Mouse (Mus musculus) activated CD4-positive, CD25-positive, alpha-beta regulatory T cell, adult 4 months (primary cell): ENCODE measurements around the gene Chmp2a. TPM values are rescaled to one million over a fixed set of nuclear protein-coding genes. Genes with fewer than 3 reads are reported as not detected.
"Not testable (repeated sequence)": the region's sequence is repeated elsewhere in the genome, so short reads cannot be mapped to it uniquely, and the experiment has no call there.

Experiments used
- ATAC-seq: one replicate; pipeline ENCODE4 v1.8.0; 2017
- polyA plus RNA-seq, 2 experiments: library from polyadenylated mRNA; unstranded; fragments of 100-300 nt; shearing (Covaris generic); gene quantifications; one replicate each; pipeline ENCODE4 v1.2.1; 2017

Chmp2a gene
- polyA plus RNA-seq: 100 to 1,000 TPM; 300 to 349 TPM

DNA sequence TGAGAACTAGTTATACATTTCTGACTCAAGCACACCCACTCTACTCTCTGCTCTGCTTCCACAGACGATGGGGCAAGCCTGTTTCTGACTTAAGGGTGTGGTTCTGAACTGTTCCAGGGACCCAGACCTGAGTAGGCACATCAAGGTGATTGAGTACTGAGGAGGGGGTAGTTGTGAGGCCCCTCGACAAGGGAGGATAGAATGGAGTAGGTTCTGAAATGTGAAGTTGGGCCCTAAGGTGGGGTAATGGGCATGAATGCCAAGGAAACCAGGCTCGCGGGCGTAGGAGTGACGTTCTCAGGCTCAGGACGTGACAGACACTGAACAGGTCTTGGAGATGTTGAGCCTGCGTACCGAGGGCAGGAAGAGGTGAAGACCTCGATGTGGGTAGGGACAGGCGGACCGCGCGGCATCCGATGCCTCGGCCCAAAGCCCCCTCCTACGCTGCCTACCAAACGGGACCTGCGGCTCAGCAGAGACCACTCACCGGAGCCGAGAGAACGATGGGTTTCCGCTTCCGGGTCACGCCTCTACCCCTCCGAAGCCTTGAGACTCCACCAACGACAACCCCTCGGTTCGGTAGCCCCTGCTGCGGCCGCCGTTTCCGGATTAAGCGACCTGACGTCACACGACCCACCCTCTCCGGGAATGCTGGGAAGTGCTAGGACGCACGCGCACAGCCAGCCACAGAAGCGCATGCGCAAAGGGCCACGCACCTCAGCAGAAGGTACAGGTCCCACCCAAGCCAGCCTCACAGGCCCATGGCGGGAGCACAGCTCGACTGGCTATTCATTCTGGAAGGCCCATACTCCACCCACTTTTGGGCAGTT lies at the start of gene Chmp2a:
Chmp2a (minus strand) TSS at position 660 of the 830 bp plus-strand sequence.
- ATAC-seq: peak; percentile 53

DNA sequence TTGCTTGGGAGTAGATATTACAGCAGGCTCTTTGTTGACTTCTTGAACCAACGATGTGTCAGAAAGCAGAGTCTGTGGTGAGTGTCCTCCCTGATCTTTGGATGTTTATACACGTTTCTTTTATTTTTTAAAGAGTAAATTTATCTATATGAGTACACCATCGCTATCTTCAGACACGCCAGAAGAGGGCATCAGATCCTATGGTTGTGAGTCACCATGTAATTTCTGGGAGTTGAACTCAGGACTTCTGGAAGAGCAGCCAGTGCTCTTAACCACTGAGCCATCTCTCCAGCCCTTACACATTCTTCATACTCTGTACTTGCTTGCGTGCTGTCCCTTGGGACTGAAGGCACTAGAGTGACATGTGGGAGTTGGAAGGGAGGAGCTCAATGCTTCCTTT lies 37.7 kb upstream of the Chmp2a start:
- ATAC-seq: no peak

DNA sequence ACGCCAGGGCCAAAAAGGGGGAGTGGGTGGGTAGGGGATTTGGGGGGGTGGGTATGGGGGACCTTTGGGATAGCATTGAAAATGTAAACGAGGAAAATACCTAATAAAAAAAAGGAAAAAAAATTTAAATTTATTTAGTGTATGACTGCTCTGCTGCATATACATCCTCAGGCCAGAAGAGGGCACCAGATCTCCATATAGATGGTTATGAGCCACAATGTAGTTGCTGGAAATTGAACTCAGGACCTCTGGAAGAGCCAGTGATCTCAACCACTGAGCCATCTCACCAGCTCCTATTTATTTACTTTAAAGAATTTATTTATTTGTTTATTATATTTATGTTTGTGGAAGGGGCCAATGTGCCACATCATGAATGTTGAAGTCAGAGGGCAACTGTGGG lies 28.8 kb upstream of the Chmp2a start:
- not testable (repeated sequence) for ATAC-seq

DNA sequence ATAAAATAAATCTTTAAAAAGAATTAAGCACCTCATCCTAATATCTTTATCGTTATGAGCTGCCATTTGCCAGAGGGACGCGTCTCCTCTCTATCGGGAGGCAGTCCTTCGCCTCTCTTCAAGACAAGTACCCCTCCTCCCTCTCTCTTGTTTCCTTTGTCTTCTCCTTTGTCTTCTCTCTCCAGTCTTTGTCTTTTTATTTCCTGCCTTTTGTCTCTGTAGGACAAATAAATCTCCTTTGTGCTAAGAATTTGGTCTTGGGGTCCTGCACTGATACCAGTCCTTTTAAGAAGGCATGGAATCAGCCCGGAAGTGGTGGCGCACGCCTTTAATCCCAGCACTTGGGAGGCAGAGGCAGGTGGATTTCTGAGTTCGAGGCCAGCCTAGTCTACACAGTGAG lies 24.9 kb upstream of the Chmp2a start:
- ATAC-seq: no peak

DNA sequence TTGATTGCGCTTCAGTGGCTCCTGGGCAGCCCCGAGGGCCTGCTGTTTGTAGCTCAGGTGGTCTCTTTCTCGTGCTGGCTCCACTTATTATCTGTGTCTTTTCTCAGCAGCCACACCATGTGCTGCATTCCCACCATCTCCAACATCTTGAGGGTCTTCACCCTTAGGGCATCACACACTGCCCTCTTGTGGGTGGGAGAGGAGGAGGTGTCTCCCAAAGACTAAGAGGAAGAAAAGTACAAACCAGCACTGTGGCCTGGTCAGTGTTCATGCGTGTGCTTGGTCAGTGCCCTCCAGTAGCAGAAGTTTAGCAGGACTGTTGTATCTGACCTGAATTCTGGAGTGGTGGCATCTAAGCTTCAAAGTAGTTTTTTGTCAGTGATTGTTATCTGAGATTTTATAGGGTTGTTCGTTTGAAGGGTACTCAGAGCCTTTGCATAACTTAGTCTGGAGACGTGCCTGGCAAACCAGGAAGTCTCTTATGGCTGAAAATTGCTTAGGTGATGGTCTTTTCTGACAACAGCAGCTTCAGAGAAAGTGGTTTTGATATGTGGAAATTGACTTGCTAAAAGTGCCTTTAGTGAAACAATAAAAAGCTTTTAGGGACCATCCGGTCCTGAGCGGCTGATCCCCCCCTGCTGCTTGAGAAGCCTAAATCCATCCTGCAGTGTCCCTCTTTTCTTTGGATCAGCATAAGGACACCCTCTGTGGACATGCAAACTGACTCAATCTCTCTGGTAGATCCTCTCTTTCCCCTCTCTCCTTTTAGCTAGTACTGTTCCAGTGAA lies 22.5 kb upstream of the Chmp2a start:
- ATAC-seq: no peak

DNA sequence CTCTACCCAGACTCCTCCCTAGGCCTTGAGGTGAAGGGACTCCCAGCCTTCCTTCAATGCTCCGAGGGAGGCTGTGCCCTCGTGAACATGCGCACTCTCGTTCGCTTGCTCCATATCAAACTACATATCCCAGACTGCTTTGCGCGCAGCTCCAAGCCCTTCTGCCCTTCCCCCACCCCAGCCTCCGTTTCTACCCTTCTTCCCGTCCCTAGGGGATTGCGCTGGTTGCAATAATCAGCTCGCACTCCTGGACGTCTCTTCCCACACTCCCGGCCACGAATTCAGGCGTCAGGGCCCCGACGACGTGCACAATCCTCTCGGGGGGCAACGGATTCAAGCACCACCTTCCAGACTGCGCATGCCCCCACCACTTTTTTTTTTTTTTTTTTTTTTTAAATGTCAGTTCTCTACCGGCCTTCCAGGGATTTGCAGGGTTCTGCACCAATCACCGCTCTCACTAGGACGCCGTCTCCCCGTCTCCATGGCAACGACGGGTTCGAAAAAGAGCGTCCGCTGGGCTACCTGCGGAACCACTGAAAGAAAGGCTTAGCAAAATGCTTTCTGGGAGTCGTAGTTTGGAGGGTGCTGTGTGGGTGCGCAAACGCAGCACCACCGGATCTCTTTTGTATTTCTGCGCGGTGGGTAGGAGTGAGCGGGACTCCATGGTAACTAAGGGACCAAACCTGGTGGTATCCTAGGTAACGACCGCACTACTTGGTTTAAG lies 19.8 kb upstream of the Chmp2a start, which contains the start of gene Mzf1:
Mzf1 (minus strand) TSS at position 478 of the 724 bp plus-strand sequence.
- peak; percentile 95 for ATAC-seq

DNA sequence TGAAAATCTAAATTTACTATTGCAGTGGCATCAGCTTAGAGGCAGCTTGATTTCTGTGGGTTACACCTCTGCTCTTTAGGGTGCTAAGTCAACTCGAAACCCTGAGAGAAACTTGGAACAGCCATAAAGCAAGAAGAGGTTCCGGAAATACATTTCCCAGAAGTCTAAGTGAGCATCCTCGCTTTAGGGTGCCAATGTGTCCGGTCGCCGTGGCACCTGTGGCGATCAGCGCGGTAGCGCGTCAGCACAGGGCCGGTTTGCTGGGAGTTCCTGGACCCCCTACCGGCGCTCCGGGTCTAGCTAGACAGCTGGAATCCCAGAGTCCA lies 19.3 kb upstream of the Chmp2a start:
- peak; percentile 33 for ATAC-seq

DNA sequence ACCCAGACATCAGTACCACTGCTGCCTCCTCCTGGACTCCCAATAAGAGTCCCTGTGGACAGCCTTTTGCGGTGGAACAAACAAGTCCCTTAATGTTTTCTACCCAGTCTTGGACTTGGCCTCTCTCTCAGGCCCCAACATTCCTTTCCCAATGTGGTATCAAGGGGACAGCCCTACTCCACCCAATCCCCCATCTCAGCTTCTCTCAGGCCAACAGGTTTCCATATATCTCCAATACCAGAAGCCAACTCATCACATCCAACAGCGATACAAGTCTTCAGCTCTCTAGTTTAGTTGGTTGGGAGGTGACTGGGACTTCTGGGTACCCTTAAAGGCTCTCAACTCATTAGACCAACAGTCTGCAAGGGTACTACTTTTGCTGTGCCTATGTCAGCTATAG lies 18.9 kb upstream of the Chmp2a start:
- ATAC-seq: no peak

DNA sequence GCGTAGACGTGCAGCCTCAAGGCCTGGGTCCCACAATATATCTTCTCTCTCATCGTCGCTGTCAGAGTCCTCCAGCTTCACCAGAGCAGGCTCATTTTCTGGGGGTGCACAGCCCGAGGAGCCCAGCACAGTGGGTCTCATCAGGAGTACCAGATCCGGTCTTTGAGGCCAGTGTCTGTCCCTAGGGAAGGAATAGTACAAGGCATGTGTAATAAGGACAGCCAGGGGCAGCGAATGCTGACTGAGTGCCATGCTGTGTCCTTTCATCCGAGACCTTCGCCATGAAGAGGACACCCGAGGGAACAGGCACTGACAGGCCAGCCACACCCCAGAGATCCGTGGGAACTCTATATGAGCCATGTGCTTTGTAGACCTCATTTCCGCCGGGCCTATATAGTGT lies 18.4 kb upstream of the Chmp2a start:
- no peak for ATAC-seq

DNA sequence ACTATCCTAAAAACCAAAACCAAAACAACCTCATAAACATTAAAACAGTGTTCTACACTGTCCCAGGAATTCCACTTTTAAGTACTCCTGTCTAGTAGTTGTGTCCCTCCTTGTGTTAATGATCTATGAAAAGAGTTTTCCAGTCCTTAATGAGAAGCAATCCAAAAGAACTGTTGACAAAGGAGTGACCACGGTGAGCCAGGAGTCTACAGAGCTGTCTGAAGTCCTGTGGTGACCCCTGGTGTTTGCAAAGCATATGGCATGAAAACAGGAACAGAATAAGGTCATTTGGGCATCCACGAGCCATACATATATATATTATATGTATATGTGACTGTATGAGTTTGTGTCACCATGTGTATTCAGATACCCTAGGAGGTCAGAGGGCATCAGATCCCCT lies 11.5 kb upstream of the Chmp2a start:
- peak; percentile 97 for ATAC-seq

DNA sequence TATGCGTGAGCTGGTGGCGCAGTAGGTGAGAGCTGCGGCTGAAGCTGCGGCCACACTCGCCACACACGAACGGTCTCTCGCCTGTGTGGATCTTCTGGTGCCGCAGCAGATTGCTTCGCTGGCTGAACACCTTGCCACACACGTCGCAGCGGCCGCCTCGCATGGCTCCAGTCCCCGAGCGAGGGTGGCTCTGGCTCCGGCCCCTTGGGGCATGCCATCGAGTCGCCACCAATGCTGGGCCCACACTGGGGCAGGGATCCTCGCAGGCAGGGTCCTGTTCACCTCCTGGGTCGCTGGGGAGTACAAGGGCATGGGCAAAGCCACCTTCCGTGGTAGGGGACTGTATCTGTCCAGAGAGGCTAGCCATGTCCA lies 9.6 kb upstream of the Chmp2a start:
- ATAC-seq: no peak

DNA sequence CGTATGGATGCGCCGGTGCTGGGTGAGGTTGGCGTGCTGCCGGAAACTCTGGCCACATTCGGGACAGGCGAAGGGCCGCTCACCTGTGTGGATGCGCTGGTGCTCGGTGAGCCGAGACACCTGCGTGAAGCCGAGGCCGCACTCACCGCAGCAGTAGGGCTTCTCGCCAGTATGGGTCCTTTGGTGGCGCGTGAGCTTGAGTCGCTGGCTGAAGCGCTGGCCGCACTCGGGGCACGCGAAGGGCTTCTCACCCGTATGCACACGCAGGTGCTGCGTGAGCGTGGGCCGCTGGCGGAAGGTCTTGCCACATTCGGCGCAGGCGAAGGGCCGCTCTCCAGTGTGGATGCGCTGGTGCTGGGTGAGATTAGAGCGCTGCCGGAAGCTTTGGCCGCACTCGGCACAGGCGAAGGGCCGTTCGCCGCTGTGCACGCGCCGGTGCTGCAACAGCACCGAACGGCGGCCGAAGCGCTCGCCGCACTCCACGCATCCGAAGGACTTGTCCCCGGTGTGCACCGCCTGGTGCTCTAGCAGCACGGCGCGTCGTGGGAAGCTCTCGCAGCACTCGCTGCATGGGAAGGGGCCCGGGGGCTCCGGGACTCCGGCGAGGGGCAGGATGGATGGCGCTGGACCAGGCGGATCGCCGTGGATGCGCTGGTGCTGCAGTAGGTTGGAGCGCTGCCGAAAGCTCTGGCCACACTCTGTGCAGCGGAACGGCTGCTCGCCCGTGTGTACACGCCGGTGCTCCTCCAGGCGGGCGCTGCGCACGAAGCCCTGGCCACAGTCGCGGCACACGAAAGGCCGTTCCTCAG lies 9.0 kb upstream of the Chmp2a start:
- no peak for ATAC-seq

DNA sequence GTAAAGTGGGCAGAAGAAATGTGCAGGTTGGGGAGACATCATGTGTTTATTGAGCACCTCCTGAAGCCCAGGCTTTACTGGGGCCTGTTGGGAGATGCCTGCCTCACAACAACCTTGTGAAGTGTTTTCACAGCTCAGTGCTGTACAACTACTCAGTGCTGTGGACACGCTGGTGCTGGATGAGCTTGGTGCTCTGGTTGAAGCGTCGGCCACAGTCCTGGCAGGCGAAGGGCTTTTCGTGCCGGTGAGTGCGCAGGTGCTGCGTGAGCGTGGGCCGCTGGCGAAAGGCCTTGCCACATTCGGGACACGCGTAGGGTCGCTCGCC lies 8.5 kb upstream of the Chmp2a start:
- no peak for ATAC-seq

DNA sequence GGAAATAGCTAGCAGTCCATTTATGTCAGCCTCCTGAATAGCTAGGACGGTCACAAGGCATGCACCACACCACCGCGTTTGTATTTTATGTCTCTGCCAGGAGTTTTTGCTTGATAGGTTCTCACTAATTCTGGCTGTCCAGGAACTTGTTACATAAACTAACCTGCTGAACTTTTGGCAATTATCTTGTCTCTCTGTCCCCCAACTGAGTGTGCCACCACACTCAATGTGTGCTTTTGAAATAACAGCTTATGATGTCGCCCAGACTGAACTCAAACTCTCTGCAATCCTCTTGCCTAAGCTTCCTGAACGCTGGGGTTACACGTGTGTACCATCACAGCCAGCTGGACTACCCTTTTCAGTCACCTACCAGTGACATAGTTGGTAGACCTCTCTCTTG lies 7.9 kb upstream of the Chmp2a start:
- no peak for ATAC-seq

DNA sequence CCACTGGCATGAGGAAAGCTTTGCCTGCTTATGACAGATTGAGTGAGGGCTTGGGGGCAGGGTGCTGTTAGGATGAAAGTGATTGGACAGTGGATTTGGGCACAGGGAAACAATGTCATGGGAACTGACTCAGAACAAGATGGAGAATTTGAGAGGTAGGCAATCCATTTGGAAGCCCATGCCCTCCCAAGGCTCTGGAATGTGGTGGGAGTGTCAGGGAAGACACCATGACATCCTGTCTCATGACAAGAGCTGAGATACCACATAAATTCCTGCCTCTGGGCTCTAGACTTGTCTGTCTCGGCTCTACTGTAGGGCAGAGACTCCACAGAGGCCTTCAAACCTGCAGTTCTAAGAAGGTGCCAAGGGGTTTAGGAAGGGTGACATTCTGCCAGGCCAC lies 6.6 kb upstream of the Chmp2a start:
- no peak for ATAC-seq

DNA sequence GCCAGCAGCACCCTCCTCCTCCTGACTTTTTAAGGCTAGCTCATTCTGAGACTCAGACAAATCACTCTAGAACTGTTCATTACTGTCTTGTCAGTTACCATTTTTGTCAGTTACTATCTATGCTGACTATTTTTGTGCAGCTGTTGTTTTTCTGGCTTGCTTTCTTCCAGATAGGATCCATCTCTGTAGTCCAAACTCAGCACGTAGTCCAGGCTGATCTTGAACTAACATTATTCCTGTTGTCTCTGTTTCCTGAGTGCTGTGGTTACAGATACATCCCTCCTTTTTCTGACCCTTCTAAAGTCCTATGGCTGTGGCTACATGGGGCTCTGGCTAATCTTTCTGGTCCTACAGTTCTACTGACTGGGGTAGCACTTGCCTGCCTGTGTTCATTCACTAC lies 4.6 kb upstream of the Chmp2a start:
- ATAC-seq: no peak

DNA sequence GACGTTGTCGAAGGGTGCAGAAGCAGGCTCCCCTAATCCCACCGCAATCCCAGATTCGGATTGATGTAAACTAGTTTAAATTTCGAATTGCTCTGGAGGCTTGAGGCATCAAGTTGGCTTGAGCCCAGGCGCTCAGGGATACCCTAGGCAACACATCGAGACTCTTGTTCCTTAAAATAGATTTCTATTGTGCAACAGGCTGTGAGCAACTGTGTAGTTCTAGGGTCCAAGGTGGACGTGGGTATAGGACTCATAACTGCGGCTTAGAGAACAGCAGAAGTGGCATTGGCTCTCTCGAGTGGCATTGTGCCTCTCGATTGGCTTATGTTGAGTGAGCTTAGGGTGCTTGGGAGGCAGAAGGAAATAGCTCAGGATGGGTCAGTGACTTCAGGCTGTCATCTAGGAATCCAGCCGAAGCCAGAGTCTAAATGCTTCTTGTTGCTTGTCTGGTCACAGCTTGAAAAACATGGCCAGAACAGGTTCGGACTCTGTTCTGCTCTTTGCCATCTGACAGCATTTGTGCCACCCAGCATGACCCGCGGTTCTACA lies 4.1 kb upstream of the Chmp2a start:
- no peak for ATAC-seq

DNA sequence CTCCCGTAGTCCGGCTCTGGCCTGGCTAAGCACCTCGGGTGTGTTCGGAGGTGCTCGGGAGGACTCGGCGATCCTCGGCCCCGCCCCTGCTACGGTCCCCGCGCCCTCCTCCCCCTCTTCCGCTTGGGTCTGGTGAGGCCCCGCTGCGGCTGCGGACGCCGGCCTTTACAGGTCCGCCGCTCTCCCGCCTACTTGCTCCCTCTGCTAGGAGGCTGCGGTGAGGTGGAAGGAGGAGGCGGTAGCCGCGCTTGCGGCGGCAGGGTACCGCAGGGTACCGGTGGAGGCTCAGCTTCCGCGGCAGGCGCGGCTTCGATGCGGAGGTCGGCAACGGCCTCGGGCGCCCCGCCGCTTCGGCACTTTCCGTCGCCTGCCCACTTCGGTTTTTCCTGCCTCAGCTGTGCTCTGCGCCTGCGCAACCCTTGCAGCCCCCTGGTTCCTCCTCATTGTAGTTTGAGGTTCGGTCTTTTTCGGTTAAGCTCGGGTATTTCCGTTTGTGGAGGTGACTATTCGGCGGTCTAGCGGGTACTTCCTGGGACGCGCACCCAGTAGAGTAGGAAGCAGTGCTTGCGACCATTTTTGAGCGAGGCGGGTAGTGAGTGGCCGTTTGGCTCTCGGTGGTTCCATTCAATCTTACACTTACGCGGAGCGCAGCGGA lies 3.4 kb upstream of the Chmp2a start, which contains the start of gene Ube2m:
Ube2m (minus strand) TSS at position 375 of the 655 bp plus-strand sequence.
- ATAC-seq: peak; percentile 78

DNA sequence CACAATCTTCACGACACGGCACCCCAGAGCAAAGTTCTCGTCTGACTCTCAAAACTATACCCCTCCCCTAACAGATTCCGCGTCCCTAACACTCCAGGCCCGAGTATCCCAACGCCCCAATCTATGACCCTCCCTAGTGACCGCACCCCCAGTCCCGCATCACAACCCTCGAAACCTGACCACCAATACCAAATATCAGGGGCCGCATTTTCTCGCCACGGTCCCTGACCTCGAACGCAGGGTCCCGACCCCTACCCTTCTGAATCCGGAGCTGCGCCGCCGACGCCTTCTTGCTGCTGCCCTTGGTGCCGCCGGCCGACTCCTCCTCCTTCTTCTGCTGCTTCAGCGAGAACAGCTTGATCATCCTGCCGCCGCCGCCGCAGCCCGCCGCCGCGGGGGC lies 2.8 kb upstream of the Chmp2a start:
- no peak for ATAC-seq

DNA sequence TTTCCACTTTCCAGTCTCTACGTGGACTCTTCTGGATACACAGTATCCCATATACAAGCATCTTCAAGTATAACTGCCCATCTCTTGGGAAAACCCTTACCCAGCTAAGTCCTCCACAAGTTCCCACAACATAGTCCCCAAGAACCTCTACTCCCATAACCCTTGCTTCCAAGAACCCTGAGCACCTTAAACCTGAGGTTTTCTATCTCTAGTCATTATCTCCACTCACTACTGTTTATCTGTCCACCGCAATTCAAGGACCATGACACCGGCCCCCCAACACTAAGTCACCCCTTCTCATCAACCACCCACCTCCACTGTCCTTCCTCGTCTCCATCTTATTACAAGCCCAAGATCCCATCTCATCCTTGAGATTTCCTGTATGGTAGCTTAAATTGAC lies 2.2 kb upstream of the Chmp2a start:
- no peak for ATAC-seq

DNA sequence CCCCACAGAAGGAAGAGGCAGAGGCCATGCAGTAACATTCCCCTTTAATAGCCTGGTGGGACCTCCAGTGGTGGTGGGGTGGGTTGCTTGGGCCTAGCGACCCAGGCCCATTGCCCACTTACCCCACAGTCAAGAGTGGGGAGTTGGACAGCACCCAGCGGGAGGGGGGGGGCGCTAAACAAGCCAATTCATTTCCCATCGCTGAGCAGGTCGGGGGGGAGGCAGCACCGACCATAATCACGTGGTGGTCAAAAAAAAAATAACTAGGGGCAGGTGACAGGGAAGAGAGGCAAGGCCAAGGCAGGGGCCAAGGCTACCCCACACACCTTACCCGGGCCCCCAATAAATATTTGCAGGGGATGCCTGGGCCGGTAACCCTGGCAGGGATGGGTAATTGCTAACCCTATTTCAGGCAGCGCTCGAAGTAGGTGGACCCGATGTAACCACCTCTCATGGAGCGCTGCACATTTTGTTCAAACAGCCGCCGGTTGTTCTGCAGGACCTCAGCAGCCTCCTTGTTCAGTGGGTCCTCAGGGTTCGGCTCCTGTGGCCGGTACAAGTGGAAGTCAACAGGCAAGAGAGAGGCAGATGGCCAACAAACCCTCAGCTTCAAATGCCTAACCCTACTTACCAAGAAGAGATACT lies 726 bp upstream of the Chmp2a start:
- ATAC-seq: no peak
